Mouse (Mus musculus) heart, postnatal 0 days (tissue): ENCODE results near the gene Zmym6. TPM values are rescaled to one million over a fixed set of nuclear protein-coding genes. Genes with fewer than 3 reads are reported as not detected.

Experiments used
- ATAC-seq: fragments of 200-750 bp; cut with Nextera tagmentation; 2 replicates; pipeline ENCODE4 v1.8.0; 2017; ENCODE audit warnings: low read depth, moderate number of reproducible peaks, moderate library complexity; ENCODE audit not compliant: insufficient read depth
- DNase-seq: peaks from one replicate; pipeline ENCODE4 v3.0.0-alpha.2; 2016; ENCODE audit warnings: low spot score
- H3K27ac ChIP-seq: fragments of 300-500 bp; sonication (generic); 2 replicates; pipeline ENCODE4 v1.5.1; 2014; ENCODE audit warnings: low read depth, mild to moderate bottlenecking
- H3K27me3 ChIP-seq: fragments of 300-500 bp; sonication (generic); 2 replicates; pipeline ENCODE4 v1.6.1; 2014; ENCODE audit warnings: low read length, mixed read lengths; ENCODE audit not compliant: control insufficient read depth, insufficient read depth
- H3K36me3 ChIP-seq: fragments of 300-500 bp; sonication (generic); replicated peaks from 2 replicates; pipeline ENCODE4 v1.6.1; 2014; ENCODE audit warnings: low read length, mixed read lengths; ENCODE audit not compliant: control insufficient read depth, insufficient read depth
- H3K4me1 ChIP-seq: fragments of 300-500 bp; sonication (generic); 2 replicates; pipeline ENCODE4 v1.6.1; 2014; ENCODE audit warnings: antibody characterized with exemption; ENCODE audit not compliant: control insufficient read depth, insufficient read depth
- H3K4me2 ChIP-seq: fragments of 300-500 bp; sonication (generic); 2 replicates; pipeline ENCODE4 v1.6.1; 2014; ENCODE audit warnings: low read depth, mild to moderate bottlenecking, low read length, moderate library complexity
- H3K4me3 ChIP-seq: fragments of 300-500 bp; sonication (generic); 2 replicates; pipeline ENCODE4 v1.5.1; 2014; ENCODE audit warnings: low read depth, low read length
- H3K9ac ChIP-seq: fragments of 300-500 bp; sonication (generic); replicated peaks from 2 replicates; pipeline ENCODE4 v1.6.1; 2014; ENCODE audit warnings: low read depth, low read length, mixed read lengths
- H3K9me3 ChIP-seq: fragments of 300-500 bp; sonication (generic); replicated peaks from 2 replicates; pipeline ENCODE4 v1.6.1; 2016; ENCODE audit warnings: low read length; ENCODE audit not compliant: control insufficient read depth
- CTCF ChIP-seq: IDR thresholded peaks from 2 replicates; pipeline ENCODE4 v1.5.1; 2016; ENCODE audit warnings: antibody characterized with exemption, control low read depth, low read depth
- EP300 ChIP-seq: IDR thresholded peaks from 2 replicates; pipeline ENCODE4 v1.6.1; 2016; ENCODE audit warnings: antibody characterized with exemption, low read depth
- WGBS: fragments of 180-500 bp; shearing (Covaris S2); extraction: QIAGEN DNeasy Blood & Tissue Kit; methylation state at CpG from one replicate; pipeline ENCODE4 v1.1.7; 2014; 5-methylcytosine and 5-hydroxymethylcytosine counted together
- polyA plus RNA-seq: library from polyadenylated mRNA; unstranded; fragments of >200 nt; fragmentation: Nextera tagmentation; extraction: Ambion mirVana; gene quantifications from 2 replicates; pipeline ENCODE4 v1.2.1, GENCODE M21; 2015
- total RNA-seq: library from RNA; depleted of rRNA; stranded (reverse); fragments of >200 nt; gene quantifications from 2 replicates; pipeline ENCODE4 v1.2.3, GENCODE M21; 2014; ENCODE audit warnings: low replicate concordance

Gene Zmym6
- total and polyA plus RNA-seq, 2 experiments from 2014 or later = 7.8 to 9.9 TPM

DNA sequence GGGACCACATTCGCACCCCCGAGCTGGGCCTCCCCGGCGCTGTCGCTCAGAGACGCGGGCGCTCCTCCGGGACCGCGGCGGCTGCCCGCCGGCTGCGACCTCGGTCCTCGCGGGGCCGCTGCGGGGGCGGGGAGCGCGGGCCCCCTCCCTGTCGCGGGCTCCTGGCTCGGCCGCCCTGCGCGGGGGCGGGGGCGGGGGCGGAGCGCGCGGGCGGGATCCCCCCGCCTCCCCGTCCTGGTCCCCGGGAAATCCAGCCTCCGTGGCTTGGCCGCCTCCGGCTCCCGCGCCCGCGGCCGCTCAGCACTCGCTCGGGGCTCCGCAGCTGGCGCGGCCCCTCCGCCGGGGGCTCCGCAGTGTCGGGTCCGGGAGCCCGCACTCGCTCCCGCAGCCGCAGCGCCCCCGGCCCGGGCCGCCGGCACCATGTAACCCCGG is 91.7 kb downstream of the Zmym6 start, which contains the start of gene Dlgap3:
Gene Dlgap3 (plus strand): TSS at position 291 of the 432 bp plus-strand sequence.
- ATAC-seq = peak; percentile 43; the same call in 1 of the 2 replicates
- TF ChIP-seq EP300 = no peak
- no peak for TF ChIP-seq CTCF
- Histone ChIP-seq H3K9ac (peak within 1 kb of the TSS; percentile 40; the same call in 1 of the 2 replicates), H3K27me3 (peaks cover 68% of the 10 kb centered on the region), H3K4me3 (peak within 1 kb of the TSS; percentile 69), H3K36me3 (no peaks in the 10 kb centered on the region), H3K4me2 (peak within 1 kb of the TSS; percentile 99), H3K9me3 (no peaks in the 10 kb centered on the region), H3K4me1 (no peaks in the 10 kb centered on the region), H3K27ac (no peak within 1 kb of the TSS)
- WGBS = 1% methylated on average over 43 of the region's 67 CpGs
- DNase-seq = no peak

DNA sequence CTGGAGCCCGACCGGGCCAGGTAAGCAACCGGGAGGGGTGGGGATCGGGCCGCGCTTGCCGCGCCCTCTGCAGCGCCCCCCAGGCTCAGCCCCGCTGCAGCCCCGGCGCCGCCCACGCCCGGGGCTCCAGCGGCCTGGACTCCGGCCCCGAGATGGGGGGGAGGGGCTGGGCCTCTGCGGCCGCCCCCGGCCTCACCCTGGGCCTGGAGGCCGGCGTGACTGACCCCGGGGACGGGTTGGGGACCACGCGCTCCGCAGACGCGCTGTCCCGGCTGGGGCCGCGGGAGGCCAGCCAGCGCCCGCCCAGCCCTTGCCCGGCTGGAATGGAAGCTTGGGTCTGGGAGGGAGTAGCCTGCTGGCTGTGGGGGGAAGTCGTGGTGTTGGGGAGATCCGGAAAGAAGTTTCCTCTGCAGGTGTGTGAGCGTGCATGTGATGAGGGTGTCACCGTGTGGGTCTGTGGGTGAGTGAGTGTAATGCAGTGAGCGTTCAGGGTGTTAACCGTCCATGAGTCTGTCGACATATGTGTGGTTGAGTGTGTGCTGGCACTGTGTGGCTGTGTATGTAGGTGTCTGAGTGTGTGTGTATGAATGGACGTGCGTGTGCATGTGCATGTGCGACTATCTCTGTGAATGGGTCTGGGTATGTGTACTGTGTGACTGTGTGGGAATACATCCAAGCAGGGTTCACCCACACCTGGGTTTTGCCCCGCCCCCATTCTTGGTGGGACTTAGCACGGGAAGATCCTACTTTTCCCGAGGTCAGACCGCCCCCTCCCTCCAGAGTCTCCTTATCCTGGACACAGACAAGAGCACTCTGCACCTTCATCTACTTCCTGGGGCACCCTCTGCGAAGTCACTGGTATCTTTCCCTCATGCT is 92.4 kb downstream of the Zmym6 start:
- 3% methylated on average over 42 of the region's 51 CpGs for WGBS
- Histone ChIP-seq H3K4me3 (peak overlapping the region; percentile 69), H3K9me3 (no peaks in the 10 kb centered on the region), H3K4me2 (peak overlapping the region; percentile 99), H3K4me1 (no peaks in the 10 kb centered on the region), H3K36me3 (no peaks in the 10 kb centered on the region), H3K9ac (peak overlapping the region; percentile 40; the same call in 1 of the 2 replicates), H3K27me3 (peaks cover 68% of the 10 kb centered on the region), H3K27ac (no peak overlapping the region)
- TF ChIP-seq EP300 (no peak), CTCF (no peak)
- no peak for ATAC-seq
- DNase-seq = no peak

DNA sequence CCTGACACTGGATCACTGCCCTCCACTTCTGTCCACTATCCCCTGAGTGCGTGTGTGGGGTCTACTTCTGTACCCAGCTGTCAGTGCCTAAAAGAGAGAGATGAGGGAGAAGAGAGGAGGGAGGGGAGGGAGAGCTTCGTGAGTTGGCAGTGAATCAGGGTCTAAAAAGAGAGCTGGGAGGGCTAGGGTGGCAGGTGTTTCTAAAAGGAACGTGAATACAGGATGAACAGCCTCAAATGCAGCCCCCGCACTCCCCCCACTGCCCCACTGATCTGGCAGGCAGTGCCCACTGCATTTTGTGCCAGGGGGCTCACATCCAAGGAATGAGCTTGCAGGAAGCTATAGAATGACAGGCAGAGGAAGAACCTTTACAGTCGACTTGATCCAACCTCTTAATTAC is 93.7 kb downstream of the Zmym6 start:
- DNase-seq (no peak), ATAC-seq (no peak)
- H3K9me3 ChIP-seq = no peaks in the 10 kb centered on the region
- TF ChIP-seq CTCF (no peak), EP300 (no peak)
- H3K36me3 ChIP-seq = no peaks in the 10 kb centered on the region
- peaks cover 70% of the 10 kb centered on the region for H3K27me3 ChIP-seq
- WGBS = 39% methylated on average over 5 of the region's 5 CpGs
- no peaks in the 10 kb centered on the region for H3K4me1 ChIP-seq
- H3K27ac ChIP-seq = no peak overlapping the region
- no peak overlapping the region for H3K4me2 ChIP-seq
- H3K9ac ChIP-seq = no peak overlapping the region
- no peak overlapping the region for H3K4me3 ChIP-seq

DNA sequence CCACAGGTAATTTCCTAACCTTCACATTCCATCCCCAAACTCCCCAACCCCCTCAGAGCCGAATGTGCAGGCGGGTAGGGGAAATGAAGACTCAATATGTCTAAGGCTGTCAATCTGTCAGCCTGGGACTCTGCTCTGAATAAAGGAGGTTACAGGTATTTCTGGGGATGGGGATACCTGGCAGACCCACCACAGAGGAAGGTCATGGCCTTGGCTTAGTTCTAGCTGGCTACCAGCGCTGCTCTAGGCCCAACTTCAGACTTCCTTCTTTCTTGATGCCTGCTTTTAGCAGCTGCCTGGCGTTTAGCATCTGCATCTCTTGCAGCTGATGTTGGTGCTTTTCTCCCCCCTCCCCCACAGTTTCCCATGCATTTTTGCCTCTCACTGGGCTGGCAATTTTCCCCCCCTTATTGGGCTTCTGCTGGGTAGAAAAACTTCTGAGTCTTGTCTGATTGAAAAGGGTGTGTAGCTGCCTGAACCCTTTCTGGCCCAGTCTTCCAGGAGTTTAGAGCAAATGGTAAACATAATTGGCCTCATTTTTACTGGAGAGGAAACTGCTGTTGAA is 94.2 kb downstream of the Zmym6 start:
- Histone ChIP-seq H3K4me1 (no peaks in the 10 kb centered on the region), H3K36me3 (no peaks in the 10 kb centered on the region), H3K27me3 (peaks cover 70% of the 10 kb centered on the region), H3K4me2 (no peak overlapping the region), H3K9me3 (no peaks in the 10 kb centered on the region), H3K4me3 (no peak overlapping the region), H3K27ac (no peak overlapping the region), H3K9ac (no peak overlapping the region)
- WGBS = 48% methylated on average over 4 of the region's 4 CpGs
- TF ChIP-seq EP300 = no peak
- TF ChIP-seq CTCF = no peak
- ATAC-seq (no peak), DNase-seq (no peak)

DNA sequence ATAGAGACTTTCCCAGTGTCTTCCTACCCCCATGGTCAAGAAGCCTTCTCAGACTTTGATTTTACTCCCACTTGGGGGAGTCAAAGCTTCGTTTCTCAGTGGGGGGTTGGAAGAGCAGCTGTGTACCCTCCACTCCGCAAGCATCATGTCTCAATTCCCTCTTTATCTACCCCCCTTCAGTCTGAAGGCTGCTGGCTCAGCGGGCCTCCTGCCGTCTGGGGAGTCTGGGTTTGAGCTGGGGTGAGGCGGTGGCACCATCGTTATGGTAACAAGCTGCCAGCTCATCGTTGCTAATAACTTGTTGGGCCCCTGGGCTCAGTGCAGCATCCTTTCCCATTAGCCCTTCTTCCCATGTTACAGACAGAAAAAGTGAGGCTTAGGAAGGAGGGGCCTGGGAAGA is 94.9 kb downstream of the Zmym6 start:
- ATAC-seq (no peak), DNase-seq (no peak)
- Histone ChIP-seq H3K9ac (no peak overlapping the region), H3K9me3 (no peaks in the 10 kb centered on the region), H3K36me3 (no peaks in the 10 kb centered on the region), H3K27me3 (peaks cover 68% of the 10 kb centered on the region), H3K4me2 (no peak overlapping the region), H3K4me3 (no peak overlapping the region), H3K27ac (no peak overlapping the region), H3K4me1 (no peaks in the 10 kb centered on the region)
- WGBS = 22% methylated on average over 7 of the region's 7 CpGs
- TF ChIP-seq CTCF = no peak
- TF ChIP-seq EP300 = no peak
